In genomic region chr11:62804119-62804518, GRCm38 (mm10) we compare ENCODE assay signal across 30 mouse cellular contexts. TPM values are rescaled to one million over a fixed set of nuclear protein-coding genes. Genes with fewer than 3 reads are reported as not detected.
DNase-seq lines count a peak whose midpoint lies in the region; ATAC-seq and TF ChIP-seq lines count a peak whose summit lies in the region.
"Had no signal": no experiment of that assay in that cellular context is flagged by ENCODE, and none has a peak within 500 bp of the region (broad histone marks: within the 10 kb centered on the region; RNA-seq: fewer than 3 reads in every experiment).

No protein-coding gene starts in this region.

- 44% methylated on average over 13 of the region's 13 CpGs for WGBS in lung, embryonic 14.5 days
- 49% methylated on average over 13 of the region's 13 CpGs for WGBS in embryonic facial prominence, embryonic 15.5 days
- WGBS in stomach, embryonic 16.5 days: 43% methylated on average over 13 of the region's 13 CpGs

- no peak overlapping the region for H3K4me3 ChIP-seq in lung, embryonic 14.5 days (ENCODE audit: low read depth, low read length)
- no peak overlapping the region for H3K4me3 ChIP-seq in embryonic facial prominence, embryonic 15.5 days (replicated peaks)
- H3K4me3 ChIP-seq in stomach, embryonic 16.5 days (replicated peaks; ENCODE audit: low read length): no peak overlapping the region
- H3K4me3 ChIP-seq: erythroblast, embryonic 14.5 days; forebrain, embryonic 13.5 days; heart, embryonic 10.5 days; hindbrain, embryonic 10.5 days; liver, embryonic 13.5 days; midbrain, embryonic 15.5 days; neural tube, embryonic 12.5 days had no signal

- no peak for TF ChIP-seq CTCF in lung, embryonic 14.5 days (IDR thresholded peaks at IDR 0.05; ENCODE audit: low read depth)

- H3K36me3 ChIP-seq in lung, embryonic 14.5 days (ENCODE audit: insufficient read depth): no peaks in the 10 kb centered on the region
- H3K36me3 ChIP-seq in embryonic facial prominence, embryonic 15.5 days: no peaks in the 10 kb centered on the region
- H3K36me3 ChIP-seq in stomach, embryonic 16.5 days (ENCODE audit: control insufficient read depth, insufficient read depth, low read length): no peaks in the 10 kb centered on the region
- H3K36me3 ChIP-seq: heart, embryonic 10.5 days; hindbrain, embryonic 10.5 days; liver, embryonic 13.5 days; midbrain, embryonic 15.5 days; neural tube, embryonic 12.5 days had no signal

- no peaks in the 10 kb centered on the region for H3K4me1 ChIP-seq in lung, embryonic 14.5 days (ENCODE audit: insufficient read depth)
- no peaks in the 10 kb centered on the region for H3K4me1 ChIP-seq in embryonic facial prominence, embryonic 15.5 days
- H3K4me1 ChIP-seq in stomach, embryonic 16.5 days (ENCODE audit: control insufficient read depth, insufficient read depth, low read length): no peaks in the 10 kb centered on the region
- H3K4me1 ChIP-seq: forebrain, embryonic 13.5 days; heart, embryonic 10.5 days; hindbrain, embryonic 10.5 days; liver, embryonic 13.5 days; midbrain, embryonic 15.5 days; neural tube, embryonic 12.5 days had no signal

- no peak overlapping the region for H3K27ac ChIP-seq in lung, embryonic 14.5 days (ENCODE audit: low read depth)
- no peak overlapping the region for H3K27ac ChIP-seq in embryonic facial prominence, embryonic 15.5 days (replicated peaks)
- H3K27ac ChIP-seq in stomach, embryonic 16.5 days (ENCODE audit: low read length): no peak overlapping the region
- H3K27ac ChIP-seq: forebrain, embryonic 13.5 days; heart, embryonic 10.5 days; hindbrain, embryonic 10.5 days; liver, embryonic 13.5 days; macrophage; midbrain, embryonic 15.5 days; neural tube, embryonic 12.5 days had no signal

- peak overlapping the region; percentile 19; the same call in 1 of the 2 replicates for H3K4me2 ChIP-seq in lung, embryonic 14.5 days
- peak overlapping the region; percentile 6; the same call in 1 of the 2 replicates for H3K4me2 ChIP-seq in embryonic facial prominence, embryonic 15.5 days (replicated peaks)
- 0 out of 2 replicates have a peak overlapping the region, but pooled peaks have one; percentile 30 for H3K4me2 ChIP-seq in stomach, embryonic 16.5 days (ENCODE audit: low read depth, low read length)
- H3K4me2 ChIP-seq: forebrain, embryonic 13.5 days; liver, embryonic 13.5 days; midbrain, embryonic 15.5 days; neural tube, embryonic 12.5 days had no signal

- no peak overlapping the region for H3K9ac ChIP-seq in lung, embryonic 14.5 days
- no peak overlapping the region for H3K9ac ChIP-seq in embryonic facial prominence, embryonic 15.5 days
- no peak overlapping the region for H3K9ac ChIP-seq in stomach, embryonic 16.5 days (ENCODE audit: low read length)
- H3K9ac ChIP-seq: forebrain, embryonic 13.5 days; liver, embryonic 13.5 days; midbrain, embryonic 15.5 days; neural tube, embryonic 12.5 days had no signal

- no peaks in the 10 kb centered on the region for H3K27me3 ChIP-seq in lung, embryonic 14.5 days (ENCODE audit: insufficient read depth, low read length)
- H3K27me3 ChIP-seq in embryonic facial prominence, embryonic 15.5 days: no peaks in the 10 kb centered on the region
- H3K27me3 ChIP-seq in stomach, embryonic 16.5 days (ENCODE audit: control insufficient read depth, insufficient read depth, low read length): no peaks in the 10 kb centered on the region
- H3K27me3 ChIP-seq: forebrain, embryonic 13.5 days; liver, embryonic 13.5 days; midbrain, embryonic 15.5 days; neural tube, embryonic 12.5 days had no signal

- H3K9me3 ChIP-seq in lung, embryonic 14.5 days (ENCODE audit: low read depth, low read length): no peaks in the 10 kb centered on the region
- no peaks in the 10 kb centered on the region for H3K9me3 ChIP-seq in embryonic facial prominence, embryonic 15.5 days (replicated peaks)
- no peaks in the 10 kb centered on the region for H3K9me3 ChIP-seq in stomach, embryonic 16.5 days (replicated peaks; ENCODE audit: control insufficient read depth, low read length)
- H3K9me3 ChIP-seq: forebrain, embryonic 13.5 days; heart, embryonic 10.5 days; liver, embryonic 13.5 days; midbrain, embryonic 15.5 days; neural tube, embryonic 12.5 days had no signal

- DNase-seq in lung, embryonic 14.5 days: no peak
- DNase-seq in lung, postnatal 14 days: no peak
- DNase-seq in ES-CJ7 (ENCODE audit: low read depth, low spot score): peak; percentile 47
- DNase-seq in urinary bladder, postnatal 25 days (ENCODE audit: low spot score): no peak
- DNase-seq: adrenal gland, postnatal 36 days; cerebellum, adult 9-10 months; kidney, adult 18-20 months; layer of hippocampus, adult 9-11 months; liver, embryonic 13.5 days; thymus, postnatal 4 days had no signal

- no peak for ATAC-seq in lung, embryonic 14.5 days (ENCODE audit: insufficient read depth)
- no peak for ATAC-seq in embryonic facial prominence, embryonic 15.5 days (ENCODE audit: insufficient number of reproducible peaks, low FRiP score, low TSS enrichment, low read depth)
- no peak for ATAC-seq in stomach, embryonic 16.5 days (ENCODE audit: insufficient read depth, low FRiP score)
- no peak for ATAC-seq in activated CD4-positive, CD25-positive, alpha-beta regulatory T cell, adult 4 months
- ATAC-seq: CD4-positive, CD25-positive, alpha-beta regulatory T cell, adult 4 months; forebrain, embryonic 13.5 days; hindbrain, embryonic 16.5 days; midbrain, embryonic 15.5 days had no signal

RNA-seq across cellular contexts. Expression of gene Zfp286, which starts 14.9 kb away (rescaled TPM):
- polyA plus RNA-seq in lung, embryonic 14.5 days (2014; fragmentation: Nextera tagmentation; extraction: Ambion mirVana): 17.3 and 21.3 TPM in 2 replicates
- 22.4 and 23.4 TPM in 2 replicates for polyA plus RNA-seq in embryonic facial prominence, embryonic 15.5 days (2015; fragmentation: Nextera tagmentation; extraction: Ambion mirVana)
- polyA plus RNA-seq in stomach, embryonic 16.5 days (2015; fragmentation: Nextera tagmentation; extraction: Ambion mirVana): 14.5 and 14.6 TPM in 2 replicates
- 1 to 10 TPM; 1.5 to 2.7 TPM for polyA plus RNA-seq in activated CD4-positive, CD25-positive, alpha-beta regulatory T cell, adult 4 months (2017; shearing (Covaris generic))
- polyA plus RNA-seq: erythroblast, embryonic 14.5 days had no signal

RNA-seq across cellular contexts. Expression of gene Trim16, which starts 15.9 kb away (rescaled TPM):
- polyA plus RNA-seq in lung, embryonic 14.5 days (2014; fragmentation: Nextera tagmentation; extraction: Ambion mirVana): 18.0 and 20.4 TPM in 2 replicates
- 19.8 and 20.9 TPM in 2 replicates for polyA plus RNA-seq in embryonic facial prominence, embryonic 15.5 days (2015; fragmentation: Nextera tagmentation; extraction: Ambion mirVana)
- 21.7 and 24.2 TPM in 2 replicates for polyA plus RNA-seq in stomach, embryonic 16.5 days (2015; fragmentation: Nextera tagmentation; extraction: Ambion mirVana)
- polyA plus RNA-seq in activated CD4-positive, CD25-positive, alpha-beta regulatory T cell, adult 4 months (2017; shearing (Covaris generic)): 1 to 10 TPM; 2.5 to 7.1 TPM
- polyA plus RNA-seq: erythroblast, embryonic 14.5 days had no signal

RNA-seq across cellular contexts. Expression of gene Fbxw10, which starts 42.8 kb away (rescaled TPM):
- 0.24 and 0.30 TPM in 2 replicates for polyA plus RNA-seq in lung, embryonic 14.5 days (2014; fragmentation: Nextera tagmentation; extraction: Ambion mirVana)
- 0.72 and 1.1 TPM in 2 replicates for polyA plus RNA-seq in embryonic facial prominence, embryonic 15.5 days (2015; fragmentation: Nextera tagmentation; extraction: Ambion mirVana)
- polyA plus RNA-seq in stomach, embryonic 16.5 days (2015; fragmentation: Nextera tagmentation; extraction: Ambion mirVana): 0.30 and 0.50 TPM in 2 replicates
- 1 to 10 TPM; 3.5 to 9.7 TPM for polyA plus RNA-seq in activated CD4-positive, CD25-positive, alpha-beta regulatory T cell, adult 4 months (2017; shearing (Covaris generic))
- polyA plus RNA-seq: erythroblast, embryonic 14.5 days had no signal

RNA-seq across cellular contexts. Expression of gene Gm10428, which starts 51.2 kb away (rescaled TPM):
- not detected in 2 replicates for polyA plus RNA-seq in lung, embryonic 14.5 days (2014; fragmentation: Nextera tagmentation; extraction: Ambion mirVana)
- not detected in 2 replicates for polyA plus RNA-seq in embryonic facial prominence, embryonic 15.5 days (2015; fragmentation: Nextera tagmentation; extraction: Ambion mirVana)
- polyA plus RNA-seq in stomach, embryonic 16.5 days (2015; fragmentation: Nextera tagmentation; extraction: Ambion mirVana): not detected in 2 replicates
- not detected for polyA plus RNA-seq in activated CD4-positive, CD25-positive, alpha-beta regulatory T cell, adult 4 months (2017; shearing (Covaris generic))
- polyA plus RNA-seq: CD4-positive, CD25-positive, alpha-beta regulatory T cell, adult 4 months; erythroblast, embryonic 14.5 days; forebrain, embryonic 13.5 days; frontal cortex, adult 2 months; gonadal fat pad, adult 2 months; heart, embryonic 10.5 days; heart, postnatal 0 days; hindbrain, embryonic 10.5 days; hindbrain, embryonic 16.5 days; kidney, embryonic 16.5 days; large intestine, adult 2 months; limb, embryonic 14.5 days; liver, embryonic 13.5 days; lung, embryonic 16.5 days; macrophage; midbrain, embryonic 15.5 days; neural tube, embryonic 12.5 days; spleen, adult 2 months had no signal
